Mouse (Mus musculus) gastrocnemius, postnatal 36 days (tissue): ENCODE data around the gene Adra1b. TPM values are rescaled to one million over a fixed set of nuclear protein-coding genes. Genes with fewer than 3 reads are reported as not detected.
A peak's percentile ranks its signal among the peaks of the same experiment; 100 is the strongest.

Experiments
- DNase-seq, 2 experiments: peaks; one replicate each; pipeline ENCODE4 v3.0.0; 2022
- intact Hi-C: fragments of 180-260 bp; cut with DNase I; formaldehyde crosslinking; loops from one replicate; pipeline ENCODE4 v1.15.1; 2025
- total RNA-seq, 2 experiments: library from RNA; stranded (reverse); gene quantifications; 2 replicates each; pipeline ENCODE4 v1.2.3; 2021

Gene Adra1b
- total RNA-seq, 2 experiments from 2014 or later = 0.22 to 0.26 TPM

GRCm38 (mm10) chr11:43831530-43831929 is 69.5 kb downstream of the Adra1b start:
- DNase-seq = no peak
- intact Hi-C loops = no loop called here

DNA sequence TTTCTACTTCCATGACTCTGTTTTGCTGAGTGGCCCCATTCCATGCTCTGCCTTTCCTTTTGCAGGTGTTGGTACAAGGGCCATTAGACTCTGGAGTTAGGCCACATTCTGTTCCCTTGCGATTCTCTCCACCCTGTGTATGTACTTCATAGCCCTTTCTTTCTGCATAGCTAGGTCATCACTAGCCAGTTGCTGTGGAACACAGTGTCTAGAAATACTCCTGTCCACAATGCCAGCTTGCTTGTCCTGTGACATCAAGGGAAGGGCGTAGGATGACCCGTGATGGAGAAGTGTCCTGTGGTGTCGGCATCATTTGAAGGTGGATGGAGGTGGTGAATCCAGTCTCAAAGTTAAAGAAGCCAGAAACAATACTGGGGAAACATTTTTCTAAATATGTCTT is 74.2 kb downstream of the Adra1b start:
- intact Hi-C loops = no loop called here

DNA sequence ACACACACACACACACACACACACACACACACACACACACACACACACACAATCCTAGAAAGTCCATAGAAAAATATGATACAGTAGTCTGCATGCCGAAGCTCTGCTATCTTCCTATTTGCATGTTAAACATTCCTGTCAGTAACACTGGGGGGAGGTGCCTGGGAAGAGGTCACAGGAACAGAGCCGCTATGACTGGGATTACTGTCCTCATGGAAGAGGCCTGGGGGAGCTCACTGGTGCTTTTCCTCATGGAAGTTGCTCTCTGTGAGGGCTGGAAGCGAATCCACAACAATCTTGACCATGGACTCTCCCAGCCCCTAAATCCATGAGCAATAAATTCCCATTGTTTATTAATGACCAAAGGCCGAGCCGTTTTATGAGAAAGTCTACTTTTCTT is 77.7 kb downstream of the Adra1b start:
- no peak for DNase-seq
- intact Hi-C loops = no loop called here

More for the DNA sequence above, 74.2 kb downstream of the Adra1b start:
- DNase-seq = no peak

DNA sequence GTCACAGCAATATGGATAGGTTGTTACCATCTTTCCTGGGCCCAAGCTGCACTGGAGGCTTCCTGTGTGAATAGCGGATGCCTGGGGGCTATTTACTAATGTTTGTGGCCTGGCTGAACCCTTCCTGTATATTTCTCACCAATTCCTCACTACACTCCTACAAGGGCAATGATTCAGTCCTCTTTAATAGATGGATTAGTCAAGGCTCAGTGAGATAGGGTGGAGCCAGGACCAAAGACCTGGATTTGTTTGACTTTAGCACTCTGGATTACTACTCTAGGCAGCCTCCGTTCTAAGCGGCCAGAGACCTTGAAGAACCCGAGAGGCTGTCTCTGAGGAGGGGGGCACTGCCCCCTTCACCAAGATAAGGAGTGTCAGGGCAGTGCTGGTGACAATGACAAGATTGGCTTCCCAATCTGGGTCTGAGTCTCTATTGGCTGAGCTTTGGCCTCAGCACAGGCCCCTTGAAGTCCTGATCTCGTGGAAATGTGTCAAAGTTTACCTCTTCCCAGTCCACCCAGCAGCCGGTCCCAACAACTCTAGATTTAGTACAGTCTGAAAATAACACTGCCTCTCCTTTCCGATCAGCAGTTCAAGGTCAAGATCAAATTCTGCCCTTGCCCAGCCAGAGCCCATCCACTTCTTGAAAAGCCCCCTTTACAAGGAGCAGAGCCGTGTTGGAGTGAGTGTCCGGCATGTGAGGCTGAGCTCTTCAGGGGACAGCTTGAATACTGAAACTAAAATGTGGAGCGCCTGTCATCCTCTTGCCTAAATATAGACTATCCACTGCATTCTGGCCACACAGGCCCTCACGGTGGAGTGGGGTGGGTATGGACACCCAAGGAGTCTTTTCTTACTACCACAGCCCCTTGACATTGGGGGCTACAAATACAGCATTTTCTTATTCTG is 80.2 kb downstream of the Adra1b start:
- intact Hi-C loops = no loop called here
- DNase-seq = no peak

DNA sequence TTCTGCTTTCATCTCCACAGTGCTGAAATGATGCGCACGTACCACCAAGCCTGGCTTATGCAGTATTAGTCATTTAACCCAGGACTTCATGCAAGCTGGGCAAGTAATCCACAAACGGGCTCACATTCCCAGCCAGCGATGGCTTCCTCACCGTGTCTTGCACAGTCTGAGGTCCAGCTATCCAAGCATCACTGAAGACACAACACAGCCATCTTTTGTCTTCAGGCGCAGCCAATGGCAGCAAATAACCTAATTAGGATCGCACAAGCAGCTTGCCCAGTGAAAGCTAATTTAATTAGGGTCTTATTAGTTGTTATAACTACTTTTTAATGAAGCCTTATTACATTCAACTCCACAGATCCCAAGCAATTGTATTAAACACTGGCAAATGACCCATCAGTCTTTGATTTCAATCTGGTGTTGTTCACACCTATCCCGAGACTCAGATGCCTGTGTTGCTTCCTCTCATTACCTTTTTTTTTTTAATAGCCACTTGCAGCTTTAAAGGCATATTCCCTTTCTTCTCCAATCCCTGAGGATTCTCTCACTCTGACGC is 83.6 kb downstream of the Adra1b start:
- no peak for DNase-seq
- intact Hi-C loops = no loop called here

GRCm38 (mm10) chr11:43812535-43812934 is 88.5 kb downstream of the Adra1b start:
- intact Hi-C loops = no loop called here
- DNase-seq = no peak

DNA sequence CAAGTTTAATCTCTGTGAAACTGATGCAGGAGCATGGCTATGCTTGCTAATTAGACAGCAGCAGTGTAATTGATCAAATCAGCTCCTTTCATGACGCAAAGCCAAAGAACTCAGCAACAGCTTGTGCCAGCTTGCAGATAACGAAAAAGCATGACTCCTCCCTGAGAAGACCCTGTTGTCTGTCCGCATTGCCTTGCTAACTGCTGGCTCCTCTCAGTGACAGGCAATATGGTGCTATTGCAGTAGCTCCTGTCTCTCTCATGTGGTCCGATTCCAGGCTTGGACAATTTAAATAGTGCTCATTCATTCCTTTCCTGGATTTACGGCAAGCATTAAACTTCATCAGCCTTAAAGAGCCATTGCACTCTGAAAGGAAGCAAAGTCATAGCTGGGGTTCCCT is 93.3 kb downstream of the Adra1b start:
- no peak for DNase-seq
- intact Hi-C loops = no loop called here

GRCm38 (mm10) chr11:43795992-43796391 is 105.0 kb downstream of the Adra1b start:
- no peak for DNase-seq
- intact Hi-C loops = no loop called here

- DNase-seq = no peak
- intact Hi-C loops = no loop called here
Measured at GRCm38 (mm10) chr11:43790446-43790845, 110.6 kb downstream of the Adra1b start.

GRCm38 (mm10) chr11:43783772-43784171 is 117.2 kb downstream of the Adra1b start:
- peak; percentile 58 to 59 for DNase-seq
- intact Hi-C loops = no loop called here

DNA sequence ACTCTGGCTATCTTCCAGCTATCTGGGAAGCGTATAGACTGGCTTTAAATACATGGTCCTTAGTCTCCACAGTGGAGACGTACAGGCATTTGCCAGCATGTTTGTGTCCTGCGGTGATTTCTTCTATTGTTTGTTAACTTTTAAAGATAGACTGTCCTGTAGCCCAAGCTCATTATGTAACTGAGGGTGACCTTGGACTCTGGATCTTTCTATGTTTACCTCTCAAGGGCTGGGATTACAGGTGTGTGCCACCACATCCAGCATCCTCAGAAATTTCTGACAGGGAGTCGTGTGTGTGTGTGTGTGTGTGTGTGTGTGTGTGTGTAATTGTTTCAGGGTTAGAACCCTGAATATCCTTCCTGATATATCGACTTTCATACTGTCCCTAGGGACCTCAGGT is 117.9 kb downstream of the Adra1b start:
- intact Hi-C loops = no loop called here
- no peak for DNase-seq

- intact Hi-C loops = no loop called here
- no peak for DNase-seq
Measured at GRCm38 (mm10) chr11:43779551-43779950, 121.5 kb downstream of the Adra1b start.

DNA sequence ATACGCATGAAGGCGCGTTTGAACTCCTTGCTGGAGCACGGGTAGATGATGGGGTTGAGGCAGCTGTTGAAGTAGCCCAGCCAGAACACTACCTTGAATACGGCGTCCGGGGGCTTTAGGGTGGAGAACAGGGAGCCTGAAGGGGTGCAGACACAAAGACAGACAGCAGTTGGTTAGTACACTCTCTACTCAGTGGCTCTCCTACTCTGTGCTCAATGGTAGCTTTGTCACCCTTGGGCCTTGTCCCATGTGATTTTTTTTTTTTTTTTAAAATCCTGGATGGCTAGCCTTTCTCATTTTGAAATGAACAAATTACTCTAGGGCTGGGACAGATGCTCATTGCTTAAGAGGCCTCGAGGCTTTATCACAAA is 124.7 kb downstream of the Adra1b start:
- DNase-seq = no peak
- intact Hi-C loops = no loop called here

- DNase-seq = no peak
- intact Hi-C loops = no loop called here
Measured at GRCm38 (mm10) chr11:43775469-43776323, 125.3 kb downstream of the Adra1b start.

- intact Hi-C loops = no loop called here
Measured at GRCm38 (mm10) chr11:43773725-43774124, 127.3 kb downstream of the Adra1b start.

GRCm38 (mm10) chr11:43770110-43770509 is 130.9 kb downstream of the Adra1b start:
- no peak for DNase-seq
- intact Hi-C loops = no loop called here

More at GRCm38 (mm10) chr11:43773725-43774124, 127.3 kb downstream of the Adra1b start:
- DNase-seq = no peak

DNA sequence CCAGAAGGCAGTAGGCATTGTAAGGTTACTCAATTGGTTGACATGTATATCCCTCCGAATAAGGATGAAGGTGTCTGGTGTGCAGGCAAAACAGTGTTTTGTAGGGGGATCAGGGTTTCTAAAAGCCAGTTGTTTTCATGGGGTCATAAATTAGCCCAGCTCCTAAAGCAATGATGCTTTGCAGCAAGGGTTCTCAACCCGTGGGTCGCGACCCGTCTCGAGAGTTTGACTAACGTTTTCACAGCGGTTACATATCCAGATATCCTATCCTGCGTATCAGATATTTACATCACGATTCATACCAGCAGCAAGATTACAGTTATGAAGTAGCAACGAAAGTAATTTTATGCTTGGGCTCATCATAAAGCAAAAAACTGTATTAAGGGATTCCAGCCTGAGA is 133.3 kb downstream of the Adra1b start:
- no peak for DNase-seq
- intact Hi-C loops = loop anchor here (1.0 to 5.0 kb wide), 2 partner anchors 445 to 564 kb away; no protein-coding TSS in a partner anchor

DNA sequence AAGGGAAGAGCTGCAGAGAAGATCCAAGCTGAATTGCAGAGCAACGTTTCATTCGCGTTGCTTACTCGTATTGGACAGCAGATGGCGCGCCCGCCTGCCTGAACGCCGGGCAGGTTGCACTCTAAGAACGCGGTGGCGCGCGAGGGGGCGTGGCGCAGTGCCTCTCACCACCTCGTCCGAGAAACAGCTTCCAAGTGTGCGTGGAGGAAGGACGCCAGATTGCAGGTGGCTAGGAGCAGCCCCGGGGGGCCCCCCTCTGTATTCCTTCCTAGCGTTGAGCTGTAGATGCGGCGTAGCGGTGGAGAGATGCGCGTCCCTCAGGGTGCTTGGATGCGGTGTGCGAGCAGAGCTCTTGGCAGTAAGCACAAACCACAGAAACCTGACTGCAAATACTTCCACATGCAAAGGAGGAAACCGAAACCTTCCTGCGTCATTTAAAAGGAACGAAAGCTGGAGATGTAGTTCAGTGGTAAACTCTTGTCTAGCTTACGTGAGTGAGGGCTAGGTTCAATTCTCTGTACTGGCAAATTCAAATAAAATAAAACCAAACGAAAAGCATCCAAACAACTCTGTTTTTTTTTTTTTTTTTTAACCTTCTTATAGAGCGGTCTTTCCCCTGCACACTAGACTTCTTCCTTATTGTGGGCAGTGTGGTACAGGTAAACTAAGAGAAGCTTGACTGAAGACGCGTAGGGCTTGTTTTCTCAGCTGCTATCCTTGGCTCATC is 133.9 kb downstream of the Adra1b start:
- intact Hi-C loops = loop anchor here (1.0 to 5.0 kb wide), 2 partner anchors 445 to 564 kb away; no protein-coding TSS in a partner anchor
- DNase-seq = peak; percentile 46 to 48

GRCm38 (mm10) chr11:43758436-43758835 is 142.6 kb downstream of the Adra1b start:
- DNase-seq = no peak
- intact Hi-C loops = no loop called here

DNA sequence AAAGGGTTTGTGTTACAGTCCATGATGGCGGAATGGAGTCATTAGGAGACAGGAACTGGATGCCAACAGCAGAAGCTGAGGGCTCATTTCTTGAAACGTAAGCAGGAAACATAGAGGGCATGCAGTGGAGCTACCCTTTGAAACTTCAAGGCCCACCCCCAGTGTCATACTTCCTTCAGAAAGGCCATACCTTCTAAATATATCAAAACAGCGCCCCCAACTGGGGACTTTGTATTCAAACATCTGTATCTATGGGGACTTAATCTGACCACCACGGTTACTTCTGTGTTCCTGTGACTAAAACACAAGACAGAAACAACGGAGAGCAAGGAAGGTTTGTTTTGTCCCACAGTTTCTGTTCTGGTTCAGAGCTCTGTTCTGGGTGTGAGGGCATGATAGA is 145.6 kb downstream of the Adra1b start:
- no peak for DNase-seq
- intact Hi-C loops = no loop called here
